Mouse (Mus musculus) spleen, adult 2 months (tissue): ENCODE data around the gene Zfp622. TPM values are rescaled to one million over a fixed set of nuclear protein-coding genes. Genes with fewer than 3 reads are reported as not detected.

Experiments
- DNase-seq, 2 experiments: peaks; one replicate each; pipeline versions ENCODE4 v3.0.0 to v3.0.0-alpha.2; 2012 to 2021; ENCODE audit warnings: low spot score in 2 of 2, low read depth in 1 of 2
- H3K27ac ChIP-seq: fragments of 200-500 bp; 2 replicates; pipeline ENCODE4 v1.5.1; 2012; ENCODE audit warnings: low read length, inconsistent platforms; ENCODE audit not compliant: insufficient read depth
- H3K27me3 ChIP-seq: fragments of 200-500 bp; 2 replicates; pipeline ENCODE4 v1.6.1; 2012; ENCODE audit warnings: mild to moderate bottlenecking, moderate library complexity, low read length, inconsistent platforms; ENCODE audit not compliant: control insufficient read depth, insufficient read depth
- H3K36me3 ChIP-seq: fragments of 200-500 bp; 2 replicates; pipeline ENCODE4 v1.6.1; 2012; ENCODE audit warnings: mild to moderate bottlenecking, low read length, inconsistent platforms; ENCODE audit not compliant: control insufficient read depth, insufficient read depth
- H3K4me1 ChIP-seq: fragments of 200-500 bp; 2 replicates; pipeline ENCODE4 v1.6.1; 2011; ENCODE audit warnings: inconsistent platforms; ENCODE audit not compliant: control insufficient read depth, insufficient read depth, insufficient read length
- H3K4me3 ChIP-seq: fragments of 200-500 bp; 2 replicates; pipeline ENCODE4 v1.5.1; 2011; ENCODE audit warnings: mild to moderate bottlenecking, inconsistent platforms; ENCODE audit not compliant: insufficient read depth, insufficient read length; ENCODE audit errors: extremely low read depth
- CTCF ChIP-seq: fragments of 200-500 bp; IDR thresholded peaks from 2 replicates; pipeline ENCODE4 v1.5.1; 2011; ENCODE audit warnings: mild to moderate bottlenecking, inconsistent platforms; ENCODE audit not compliant: insufficient read depth, insufficient read length, insufficient replicate concordance; ENCODE audit errors: extremely low read depth
- POLR2A ChIP-seq: fragments of 200-500 bp; IDR thresholded peaks from 2 replicates; pipeline ENCODE4 v1.6.1; 2011; ENCODE audit warnings: low read depth, low read length, inconsistent platforms
- WGBS: fragments of 180-500 bp; shearing (Covaris S2); methylation state at CpG from one replicate; pipeline ENCODE4 v1.1.7; 2018; 5-methylcytosine and 5-hydroxymethylcytosine counted together
- polyA plus RNA-seq: library from polyadenylated mRNA; depleted of rRNA; stranded (reverse); fragments of >200 nt; gene quantifications from 2 replicates; pipeline ENCODE4 v1.2.3, GENCODE M21; 2012; rRNA removed

Zfp622 gene
- 15.8 and 23.2 TPM in 2 replicates for polyA plus RNA-seq

DNA sequence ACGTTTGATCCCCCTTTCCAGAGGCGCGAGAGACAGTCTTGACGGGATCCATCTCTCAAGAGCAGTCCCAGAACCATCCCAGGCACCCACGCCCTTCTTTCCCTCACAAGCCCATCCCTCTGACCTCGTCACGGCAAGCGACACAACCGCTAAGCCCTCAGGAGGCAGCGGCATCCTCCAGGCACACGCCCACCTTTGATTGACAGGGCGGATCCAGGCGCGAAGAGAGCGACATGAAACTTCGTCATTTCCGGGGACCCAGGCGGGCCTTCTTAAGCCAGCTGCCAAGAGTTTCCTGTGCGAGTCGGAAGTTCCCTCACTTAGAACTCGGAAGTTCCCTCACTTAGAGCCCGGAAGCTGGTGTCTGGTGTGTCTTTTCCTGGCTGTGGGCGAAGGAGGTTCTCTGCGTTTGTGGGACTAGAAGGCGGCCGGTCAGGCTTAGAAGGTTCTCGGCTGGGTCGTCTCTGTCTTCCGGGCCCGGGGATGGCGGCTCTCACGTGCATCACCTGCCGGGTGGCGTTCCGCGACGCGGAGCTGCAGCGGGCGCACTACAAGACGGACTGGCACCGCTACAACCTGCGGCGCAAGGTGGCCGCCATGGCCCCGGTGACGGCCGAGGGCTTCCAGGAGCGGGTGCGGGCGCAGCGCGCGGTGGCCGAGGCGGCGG, at the start of gene Zfp622:
Gene Zfp622, plus strand, starts transcription at position 300 of the 667 bp plus-strand sequence.
- Histone ChIP-seq H3K4me1 (0 out of 2 replicates have a peak, but pooled peaks cover 5% of the 10 kb centered on the region), H3K27ac (peak within 1 kb of the TSS; percentile 92), H3K36me3 (peaks cover 9% of the 10 kb centered on the region), H3K4me3 (peak within 1 kb of the TSS; percentile 86), H3K27me3 (no peaks in the 10 kb centered on the region)
- TF ChIP-seq POLR2A, result peak; percentile 18; the same call in 1 of the 2 replicates
- no peak for TF ChIP-seq CTCF
- under 1% methylated on average over 57 of the region's 57 CpGs for WGBS
- DNase-seq, result peak; percentile 91 to 98

DNA sequence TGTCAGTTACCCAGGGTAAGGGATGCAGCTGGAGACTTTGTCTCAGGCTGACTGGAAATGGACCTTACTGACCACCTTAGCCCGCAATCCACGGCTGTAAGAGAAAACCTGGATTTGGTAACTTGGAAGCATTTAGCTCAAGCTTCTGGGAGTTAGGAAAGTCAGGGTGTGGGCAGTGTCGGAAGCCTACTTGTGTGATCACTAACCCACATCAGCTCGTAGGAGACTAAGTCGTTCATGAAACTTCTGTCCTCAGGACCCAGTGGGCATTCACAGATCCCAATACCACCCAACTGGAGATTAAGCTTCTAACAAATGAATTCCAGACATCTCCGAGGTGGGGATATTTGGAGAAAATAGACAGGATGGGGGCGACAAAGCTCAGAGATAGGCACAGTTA, 49.8 kb upstream of the Zfp622 start:
- Histone ChIP-seq H3K27me3 (no peaks in the 10 kb centered on the region), H3K27ac (no peak overlapping the region), H3K4me1 (peaks cover 12% of the 10 kb centered on the region; the same call in 1 of the 2 replicates), H3K4me3 (no peak overlapping the region), H3K36me3 (no peaks in the 10 kb centered on the region)
- TF ChIP-seq CTCF, result no peak
- no peak for TF ChIP-seq POLR2A
- WGBS, result 91% methylated on average over 7 of the region's 7 CpGs
- no peak for DNase-seq

DNA sequence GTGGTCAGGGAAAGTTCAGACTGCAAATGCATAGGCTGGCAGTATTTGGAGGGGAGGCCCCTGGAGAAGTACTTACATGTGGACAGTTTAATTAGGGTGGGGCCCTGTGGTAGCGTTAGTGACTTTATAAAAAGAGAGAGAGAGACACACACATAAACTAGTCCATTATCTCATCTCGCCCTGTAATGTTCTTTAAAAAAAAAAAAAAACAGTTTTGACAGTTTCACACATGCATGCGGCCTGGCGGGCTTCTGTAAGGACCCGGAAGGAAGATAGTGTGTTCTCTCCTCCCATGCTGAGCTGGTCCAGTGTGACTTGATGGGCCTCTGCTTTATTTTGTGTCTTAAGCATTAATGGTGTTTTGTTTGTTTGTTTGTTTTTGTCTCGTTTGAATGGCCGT, 45.7 kb upstream of the Zfp622 start:
- no peak for TF ChIP-seq CTCF
- TF ChIP-seq POLR2A, result no peak
- WGBS, result 83% methylated on average over 7 of the region's 7 CpGs
- Histone ChIP-seq H3K27me3 (no peaks in the 10 kb centered on the region), H3K4me3 (no peak overlapping the region), H3K4me1 (peaks cover under 1% of the 10 kb centered on the region; the same call in 1 of the 2 replicates), H3K27ac (no peak overlapping the region), H3K36me3 (no peaks in the 10 kb centered on the region)
- DNase-seq, result no peak

- 63% methylated on average over 24 of the region's 24 CpGs for whole genome bisulfite sequencing
- Histone ChIP-seq H3K4me1 (no peaks in the 10 kb centered on the region), H3K27me3 (no peaks in the 10 kb centered on the region), H3K36me3 (no peaks in the 10 kb centered on the region), H3K27ac (no peak overlapping the region), H3K4me3 (no peak overlapping the region)
- TF ChIP-seq POLR2A, result no peak
- TF ChIP-seq CTCF, result no peak
- no peak for DNase-seq
Observed at GRCm38 (mm10) chr15:25940397-25941377, 43.5 kb upstream of the Zfp622 start.

DNA sequence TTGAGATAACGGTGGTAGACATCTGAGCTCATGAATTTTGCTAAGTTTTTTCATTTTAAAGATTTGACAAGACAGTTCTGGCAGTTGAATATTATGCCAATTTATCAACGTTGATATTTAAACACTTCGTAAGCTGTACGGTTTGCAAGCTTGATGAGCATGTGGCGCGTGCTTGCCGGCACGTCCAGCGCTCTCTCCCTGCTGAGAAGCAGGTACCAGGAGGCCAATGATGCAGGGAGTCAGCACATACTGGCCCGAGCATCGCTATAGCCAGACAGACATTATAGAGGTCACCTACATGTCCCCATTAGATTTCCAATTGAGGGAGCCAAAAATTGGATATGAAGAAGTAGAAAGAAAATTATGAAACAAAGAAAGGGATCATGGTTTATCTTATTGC, 42.7 kb upstream of the Zfp622 start:
- WGBS, result 90% methylated on average over 11 of the region's 11 CpGs

DNA sequence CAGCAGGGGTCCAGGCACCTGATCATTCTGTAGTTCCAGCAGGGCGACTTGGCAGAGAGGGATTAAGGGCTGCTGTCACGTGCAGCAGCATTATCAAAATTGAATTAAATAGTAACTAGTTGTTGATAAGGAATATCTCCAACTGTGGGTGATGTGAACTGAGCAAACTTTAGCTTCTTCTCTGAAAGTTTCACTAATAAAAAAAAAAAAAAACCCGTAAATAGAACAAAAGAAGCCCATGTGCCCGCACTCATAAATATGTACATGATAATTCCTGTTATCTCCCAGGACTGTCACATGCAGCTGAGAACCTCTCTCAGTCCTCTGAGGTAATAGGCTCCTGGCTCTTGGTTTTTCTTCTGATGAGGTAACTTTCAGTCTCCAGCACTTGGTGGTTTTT, 41.8 kb upstream of the Zfp622 start:
- H3K27me3 ChIP-seq, result no peaks in the 10 kb centered on the region
- WGBS, result 83% methylated on average over 4 of the region's 4 CpGs
- no peak overlapping the region for H3K4me3 ChIP-seq
- H3K36me3 ChIP-seq, result no peaks in the 10 kb centered on the region
- no peak for DNase-seq
- H3K4me1 ChIP-seq, result no peaks in the 10 kb centered on the region
- TF ChIP-seq POLR2A (no peak), CTCF (no peak)
- no peak overlapping the region for H3K27ac ChIP-seq

More for the DNA sequence above, 42.7 kb upstream of the Zfp622 start:
- Histone ChIP-seq H3K4me3 (no peak overlapping the region), H3K27me3 (no peaks in the 10 kb centered on the region), H3K27ac (no peak overlapping the region), H3K36me3 (no peaks in the 10 kb centered on the region), H3K4me1 (no peaks in the 10 kb centered on the region)
- DNase-seq, result no peak
- TF ChIP-seq POLR2A, result no peak
- no peak for TF ChIP-seq CTCF

DNA sequence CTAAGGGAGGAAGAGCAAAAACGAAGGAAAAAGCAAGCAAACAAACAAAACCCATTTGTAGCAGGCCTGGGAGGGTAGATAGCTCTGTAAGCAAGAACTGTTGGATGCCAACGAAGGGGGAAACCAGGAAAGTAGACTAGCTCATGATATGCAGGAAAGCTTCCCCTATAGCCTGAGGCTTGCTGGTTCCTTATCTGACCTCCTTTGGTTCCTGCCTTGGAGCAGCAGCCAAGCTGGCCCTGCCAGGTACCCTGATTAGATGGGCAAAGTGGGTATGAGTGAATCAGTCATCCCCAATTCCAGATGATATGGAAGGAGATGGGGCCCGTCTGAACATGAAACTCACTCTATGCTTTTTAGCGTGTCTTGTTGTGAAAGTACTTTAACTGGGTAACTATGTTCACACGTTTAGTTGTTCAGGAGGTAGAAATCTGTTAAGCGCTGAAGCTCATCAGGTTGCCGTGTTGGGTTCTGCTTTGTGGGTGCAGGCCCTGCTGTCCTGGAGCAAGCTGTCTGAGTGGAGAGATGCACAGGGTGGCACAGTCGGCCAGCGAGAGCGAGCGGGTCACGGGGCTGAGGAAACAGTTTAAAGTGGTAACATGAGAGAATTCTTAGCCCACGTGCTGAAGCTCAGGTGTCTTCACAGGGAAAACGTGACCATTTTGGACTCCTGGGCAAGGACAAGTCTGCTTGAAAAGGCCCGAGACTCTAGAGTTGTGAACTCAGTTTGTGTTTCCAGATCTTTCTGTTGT, 40.6 kb upstream of the Zfp622 start:
- Histone ChIP-seq H3K4me3 (no peak overlapping the region), H3K36me3 (no peaks in the 10 kb centered on the region), H3K27ac (no peak overlapping the region), H3K27me3 (no peaks in the 10 kb centered on the region), H3K4me1 (no peaks in the 10 kb centered on the region)
- no peak for DNase-seq
- TF ChIP-seq CTCF (no peak), POLR2A (no peak)
- 88% methylated on average over 15 of the region's 15 CpGs for WGBS
